Mouse (Mus musculus): ENCODE measurements at regions not wholly inside any gene's neighbourhood (a gene's known extent, or its start where the extent isn't known, plus 50 kb on each side); places are given as distances from the start of the nearest gene placed in this dataset.

- DNase-seq (ENCODE audit: low spot score in 2 of 2) = no peak
Observed at GRCm38 (mm10) chr12:118549071-118549470, 247.8 kb upstream of the Sp4 start.

- DNase-seq (ENCODE audit: low spot score in 2 of 2) = no peak
Observed at GRCm38 (mm10) chr12:118540336-118540735, 239.1 kb upstream of the Sp4 start.

- no peak for DNase-seq (ENCODE audit: low spot score in 2 of 2)
Observed at GRCm38 (mm10) chr12:118530514-118530913, 229.3 kb upstream of the Sp4 start.

GRCm38 (mm10) chr12:118529428-118530361 lies 228.5 kb upstream of the Sp4 start:
- DNase-seq (ENCODE audit: low spot score in 2 of 2) = no peak

GRCm38 (mm10) chr12:118521770-118522169 lies 220.5 kb upstream of the Sp4 start:
- DNase-seq (ENCODE audit: low spot score in 2 of 2) = no peak

- no peak for DNase-seq (ENCODE audit: low spot score in 2 of 2)
Observed at GRCm38 (mm10) chr12:118521329-118521728, 220.1 kb upstream of the Sp4 start.

- DNase-seq (ENCODE audit: low spot score in 2 of 2) = no peak
Observed at GRCm38 (mm10) chr12:118519801-118520327, 218.6 kb upstream of the Sp4 start.

GRCm38 (mm10) chr12:118510989-118511388 lies 209.7 kb upstream of the Sp4 start:
- no peak for DNase-seq (ENCODE audit: low spot score in 2 of 2)

GRCm38 (mm10) chr12:118508972-118509917 lies 208.0 kb upstream of the Sp4 start:
- no peak for DNase-seq (ENCODE audit: low spot score in 2 of 2)

- no peak for DNase-seq (ENCODE audit: low spot score in 2 of 2)
Observed at GRCm38 (mm10) chr12:118500392-118500791, 199.2 kb upstream of the Sp4 start.

- no peak for DNase-seq (ENCODE audit: low spot score in 2 of 2)
Observed at GRCm38 (mm10) chr12:118488038-118488437, 186.8 kb upstream of the Sp4 start.

- DNase-seq (ENCODE audit: low spot score in 2 of 2) = no peak
Observed at GRCm38 (mm10) chr12:118486434-118486833, 185.2 kb upstream of the Sp4 start.

GRCm38 (mm10) chr12:118481347-118481746 lies 180.1 kb upstream of the Sp4 start:
- DNase-seq (ENCODE audit: low spot score in 2 of 2) = no peak

- DNase-seq (ENCODE audit: low spot score in 2 of 2) = no peak
Observed at GRCm38 (mm10) chr12:118474732-118475131, 173.5 kb upstream of the Sp4 start.

- no peak for DNase-seq (ENCODE audit: low spot score in 2 of 2)
Observed at GRCm38 (mm10) chr12:118466837-118467236, 165.6 kb upstream of the Sp4 start.

- DNase-seq (ENCODE audit: low spot score in 2 of 2) = peak; percentile 71 to 73
Observed at GRCm38 (mm10) chr12:118457493-118458408, 156.5 kb upstream of the Sp4 start.

GRCm38 (mm10) chr12:118455609-118456008 lies 154.4 kb upstream of the Sp4 start:
- no peak for DNase-seq (ENCODE audit: low spot score in 2 of 2)

- DNase-seq (ENCODE audit: low spot score in 2 of 2) = no peak
Observed at GRCm38 (mm10) chr12:118439626-118440025, 138.4 kb upstream of the Sp4 start.

GRCm38 (mm10) chr12:118438882-118439281 lies 137.6 kb upstream of the Sp4 start:
- DNase-seq (ENCODE audit: low spot score in 2 of 2) = no peak

- DNase-seq (ENCODE audit: low spot score in 2 of 2) = no peak
Observed at GRCm38 (mm10) chr12:118432703-118433102, 131.5 kb upstream of the Sp4 start.

GRCm38 (mm10) chr12:118428384-118428783 lies 127.1 kb upstream of the Sp4 start:
- no peak for DNase-seq (ENCODE audit: low spot score in 2 of 2)

Measured in frontal cortex, postnatal 25 days (tissue).